Mouse (Mus musculus) Patski (cell line): Measurements from ENCODE around the gene Gas1. TPM values are rescaled to one million over a fixed set of nuclear protein-coding genes. Genes with fewer than 3 reads are reported as not detected.

ENCODE experiments used
- ATAC-seq: fragments of 100-300 bp; one replicate; pipeline ENCODE4 v1.8.0; 2021
- CTCF ChIA-PET: fragments of 350-600 bp; sonication (Branson Sonifier 250); formaldehyde crosslinking; loops from one replicate; lab custom pipeline; 2022; ENCODE audit warnings: inconsistent platforms; lab: Charles Lee
- POLR2A ChIA-PET: fragments of 350-600 bp; sonication (Branson Sonifier 250); formaldehyde crosslinking; loops from one replicate; lab custom pipeline; 2022; ENCODE audit warnings: antibody characterized with exemption, inconsistent platforms; lab: Charles Lee
- DNase-seq: peaks from one replicate; pipeline ENCODE4 v3.0.0-alpha.2; 2011; ENCODE audit warnings: low read depth, low spot score
- H3K27me3 ChIP-seq: fragments of 371-371 bp; one replicate; pipeline ENCODE4 v1.5.1; 2021
- CTCF ChIP-seq: fragments of 100-300 bp; IDR thresholded peaks from one replicate; pipeline ENCODE4 v1.5.1; 2021
- in situ Hi-C: fragments of 300-500 bp; cut with MboI; formaldehyde crosslinking; loops from 3 replicates; pipeline ENCODE4 v1.11.1; 2018; ENCODE audit warnings: low pct_unique_long_range_greater_than_20kb, mixed read lengths
- polyA plus RNA-seq: library from polyadenylated mRNA; unstranded; gene quantifications from one replicate; pipeline ENCODE4 v1.2.3, GENCODE M21; 2021

Gas1 gene
- 578 TPM for polyA plus RNA-seq

GRCm38 (mm10) chr13:60177106-60177796 is at the start of gene Gas1:
TSS of gene Gas1 (minus strand) at chr13:60177365.
- ChIA-PET POLR2A (interaction anchor here (0.8 to 4.0 kb wide), 20 partner anchors 66 to 290 kb away, joined by 3 to 33 read pairs (median 4); no protein-coding TSS in a partner anchor), CTCF (interaction anchor here (0.8 to 2.5 kb wide), 4 partner anchors 131 to 290 kb away, joined by 3 to 13 read pairs (median 3); no protein-coding TSS in a partner anchor)
- ATAC-seq (peak; percentile 91), DNase-seq (peak; percentile 93)
- H3K27me3 ChIP-seq, result no peaks in the 10 kb centered on the region
- no peak for TF ChIP-seq CTCF
- in situ Hi-C loops, result loop anchor here (5.0 to 25.0 kb wide), 2 partner anchors 290 to 560 kb away; no protein-coding TSS in a partner anchor

DNA sequence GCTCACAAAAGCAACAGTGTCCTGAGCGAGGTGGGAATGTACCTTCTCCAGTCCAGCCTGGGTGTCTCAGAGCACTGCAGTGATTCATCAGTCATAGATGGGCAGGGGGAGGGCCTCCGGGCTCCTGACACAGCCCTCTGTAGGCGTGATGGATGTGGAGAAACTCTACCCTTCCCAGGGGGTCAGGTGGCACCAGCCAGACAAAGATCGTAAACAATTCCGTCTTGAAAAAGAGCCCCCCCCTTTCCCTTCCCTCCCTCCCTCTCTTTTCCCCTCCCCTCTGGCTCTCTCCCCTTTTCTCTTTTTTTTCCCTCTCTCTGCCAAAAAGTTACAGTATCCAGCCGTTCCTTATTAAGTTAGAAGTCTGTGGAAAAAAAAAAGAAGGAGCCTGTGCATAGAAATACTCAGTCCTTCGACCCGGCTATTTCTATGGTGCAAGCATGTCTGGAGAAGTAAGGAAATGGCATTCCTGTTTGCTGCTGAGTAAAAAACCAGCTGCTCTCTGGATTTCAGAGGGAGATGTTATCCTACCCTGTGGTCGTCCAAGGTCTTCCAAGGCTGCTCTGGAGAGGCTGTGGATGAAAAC is 49.2 kb upstream of the Gas1 start:
- no peaks in the 10 kb centered on the region for H3K27me3 ChIP-seq
- in situ Hi-C loops, result no loop called here
- CTCF ChIA-PET, result interaction anchor here (1.2 kb wide), 1 partner anchor 16 kb away, joined by 3 read pairs; no protein-coding TSS in a partner anchor
- DNase-seq (peak; percentile 28), ATAC-seq (peak; percentile 61)
- POLR2A ChIA-PET, result no interaction called here
- TF ChIP-seq CTCF, result no peak

DNA sequence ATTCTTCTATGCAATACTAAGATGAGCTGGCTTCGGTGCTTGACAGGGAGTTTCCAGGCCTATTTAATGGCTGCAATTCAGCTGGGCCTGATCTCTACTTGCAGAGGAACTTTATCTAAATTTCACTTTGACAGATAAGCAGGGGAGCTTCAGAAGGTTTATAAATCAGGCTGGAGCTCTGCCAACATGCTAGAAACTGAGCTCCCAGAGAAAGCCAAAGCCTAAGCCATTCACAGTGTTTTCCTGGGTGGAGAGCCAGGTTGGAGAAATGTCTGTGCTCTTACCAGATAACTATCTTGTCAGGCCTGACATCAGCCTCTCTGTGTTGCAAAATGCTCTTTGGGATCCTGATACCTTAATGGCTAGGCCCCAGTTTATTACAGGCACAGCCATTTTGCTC is 48.6 kb upstream of the Gas1 start:
- ChIA-PET CTCF (interaction anchor here (1.2 kb wide), 1 partner anchor 15 kb away, joined by 3 read pairs; no protein-coding TSS in a partner anchor), POLR2A (no interaction called here)
- ATAC-seq, result no peak
- H3K27me3 ChIP-seq, result no peaks in the 10 kb centered on the region
- no peak for DNase-seq
- TF ChIP-seq CTCF, result no peak
- in situ Hi-C loops, result no loop called here

DNA sequence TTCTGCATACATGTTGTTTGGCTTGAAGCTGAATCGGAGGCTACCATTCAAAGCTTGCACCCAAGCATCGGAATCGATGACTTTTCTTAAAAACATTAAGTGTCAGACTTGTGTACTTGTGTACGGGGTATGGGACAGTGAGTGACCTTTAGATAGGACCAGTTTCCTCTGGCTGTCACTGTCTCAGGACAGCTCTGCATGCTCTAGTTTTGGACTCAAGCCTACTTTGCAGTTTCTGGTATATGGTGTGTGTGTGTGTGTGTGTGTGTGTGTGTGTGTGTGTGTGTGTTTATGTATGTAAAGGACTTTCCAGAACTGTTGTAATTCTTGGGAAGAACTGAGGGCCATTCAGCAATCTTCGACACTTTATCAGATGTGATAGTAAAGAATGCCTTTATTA is 48.1 kb upstream of the Gas1 start:
- DNase-seq (no peak), ATAC-seq (no peak)
- no peaks in the 10 kb centered on the region for H3K27me3 ChIP-seq
- ChIA-PET CTCF (interaction anchor here (1.2 to 3.5 kb wide), 2 partner anchors 15 to 47 kb away, joined by 3 to 13 read pairs; no protein-coding TSS in a partner anchor), POLR2A (no interaction called here)
- TF ChIP-seq CTCF, result no peak
- in situ Hi-C loops, result no loop called here

DNA sequence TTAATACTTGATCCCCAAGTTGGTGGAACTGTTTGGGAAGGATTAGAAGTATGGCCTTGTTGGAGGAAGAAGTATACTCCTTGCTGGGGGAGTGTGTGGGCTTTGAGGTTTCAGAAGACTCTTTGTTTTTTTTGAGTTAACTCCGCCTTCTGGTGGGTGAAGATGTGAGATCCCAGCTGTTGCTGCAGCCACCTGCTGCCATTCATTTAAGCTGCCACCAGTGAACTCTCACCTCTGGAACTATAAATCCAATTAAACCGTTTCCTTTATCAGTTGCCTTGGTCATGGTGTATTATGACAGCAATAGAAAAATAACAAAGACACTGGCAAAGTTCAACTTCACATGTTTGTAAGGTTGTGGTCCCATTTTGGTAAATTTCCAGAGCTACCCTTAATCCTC is 46.6 kb upstream of the Gas1 start:
- no peaks in the 10 kb centered on the region for H3K27me3 ChIP-seq
- ChIA-PET POLR2A (interaction anchor here (0.6 to 0.7 kb wide), 2 partner anchors 26 to 168 kb away, joined by 3 to 6 read pairs; no protein-coding TSS in a partner anchor), CTCF (interaction anchor here (1.0 to 3.5 kb wide), 3 partner anchors 10 to 45 kb away, joined by 3 to 13 read pairs (median 5); no protein-coding TSS in a partner anchor)
- no peak for ATAC-seq
- no peak for DNase-seq
- TF ChIP-seq CTCF, result no peak
- in situ Hi-C loops, result no loop called here

GRCm38 (mm10) chr13:60222336-60222735 is 45.2 kb upstream of the Gas1 start:
- no peaks in the 10 kb centered on the region for H3K27me3 ChIP-seq
- POLR2A ChIA-PET, result no interaction called here
- no peak for DNase-seq
- ATAC-seq, result no peak
- CTCF ChIA-PET, result interaction anchor here (0.8 to 3.5 kb wide), 4 partner anchors 9 to 44 kb away, joined by 3 to 13 read pairs (median 4); no protein-coding TSS in a partner anchor
- in situ Hi-C loops, result no loop called here
- TF ChIP-seq CTCF, result no peak

- no peak for DNase-seq
- CTCF ChIA-PET, result interaction anchor here (0.9 to 2.3 kb wide), 4 partner anchors 8 to 40 kb away, joined by 3 to 6 read pairs (median 4); no protein-coding TSS in a partner anchor
- no peak for ATAC-seq
- POLR2A ChIA-PET, result no interaction called here
- in situ Hi-C loops, result no loop called here
- TF ChIP-seq CTCF, result no peak
- H3K27me3 ChIP-seq, result no peaks in the 10 kb centered on the region
These were observed 36.7 kb upstream of the Gas1 start for GRCm38 (mm10) chr13:60213896-60214295.

GRCm38 (mm10) chr13:60207135-60207601 is 30.0 kb upstream of the Gas1 start:
- in situ Hi-C loops, result no loop called here
- no peak for ATAC-seq
- H3K27me3 ChIP-seq, result no peaks in the 10 kb centered on the region
- DNase-seq, result no peak
- no peak for TF ChIP-seq CTCF
- POLR2A ChIA-PET, result no interaction called here
- CTCF ChIA-PET, result no interaction called here

DNA sequence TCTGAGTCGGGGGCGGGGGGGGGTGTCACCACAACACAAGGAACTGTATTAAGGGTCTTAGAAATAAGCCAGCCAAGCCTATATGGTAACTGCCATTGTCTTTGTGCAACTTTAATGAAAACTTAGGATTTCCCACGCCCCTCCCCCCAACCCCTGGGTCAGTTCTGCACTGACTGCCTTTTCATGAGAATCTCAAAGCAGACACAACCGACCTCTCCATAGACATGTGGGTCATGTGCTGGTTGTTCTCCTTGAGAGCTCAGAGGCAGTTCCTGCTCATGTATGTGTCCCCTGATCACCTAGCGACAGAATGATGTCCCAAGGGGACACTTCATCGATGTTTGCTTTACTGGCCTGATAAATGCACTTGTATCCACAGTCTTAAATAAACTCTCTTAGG is 27.6 kb upstream of the Gas1 start:
- ChIA-PET POLR2A (no interaction called here), CTCF (no interaction called here)
- no peak for TF ChIP-seq CTCF
- H3K27me3 ChIP-seq, result no peaks in the 10 kb centered on the region
- DNase-seq (no peak), ATAC-seq (no peak)
- in situ Hi-C loops, result no loop called here

DNA sequence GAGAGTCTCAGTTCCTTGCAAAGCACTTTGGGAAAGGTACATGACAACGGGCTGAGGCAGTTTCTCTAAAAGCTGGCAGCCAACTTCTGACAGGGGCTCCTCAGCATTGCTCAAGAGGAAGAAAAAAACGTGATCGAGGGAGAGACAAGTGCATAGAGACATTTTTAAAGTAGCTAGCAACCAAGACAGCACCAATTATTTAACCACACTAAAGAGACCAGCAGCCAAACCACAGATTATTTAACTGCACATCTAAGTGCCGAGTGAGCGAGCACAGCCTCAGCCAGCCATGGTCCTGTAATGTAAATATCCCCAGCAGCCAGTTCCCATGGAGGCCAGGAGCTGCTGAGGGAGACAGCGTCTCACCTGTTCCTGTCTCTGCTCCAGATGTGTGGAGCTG is 16.1 kb upstream of the Gas1 start:
- DNase-seq, result no peak
- no peak for TF ChIP-seq CTCF
- H3K27me3 ChIP-seq, result no peaks in the 10 kb centered on the region
- ChIA-PET CTCF (interaction anchor here (0.9 to 1.2 kb wide), 3 partner anchors 14 to 71 kb away, joined by 3 to 4 read pairs (median 3); no protein-coding TSS in a partner anchor), POLR2A (interaction anchor here (0.6 kb wide), 1 partner anchor 193 kb away, joined by 3 read pairs; no protein-coding TSS in a partner anchor)
- in situ Hi-C loops, result loop anchor here (25.0 kb wide), 1 partner anchor 544 kb away; no protein-coding TSS in a partner anchor
- peak; percentile 71 for ATAC-seq
